8 mouse cellular contexts compared by ENCODE assay signal in genomic region chr11:72206341-72207203, GRCm38 (mm10). TPM values are rescaled to one million over a fixed set of nuclear protein-coding genes. Genes with fewer than 3 reads are reported as not detected.
A peak's percentile ranks its signal among the peaks of the same experiment; 100 is the strongest.
DNase-seq lines count a peak whose midpoint lies in the region; ATAC-seq and TF ChIP-seq lines count a peak whose summit lies in the region.

Gene Gm43951 (minus strand): TSS chr11:72206840.

- H3K9me3 ChIP-seq in forebrain, embryonic 11.5 days (ENCODE audit: control insufficient read depth, low read length) = no peaks in the 10 kb centered on the region
- H3K9me3 ChIP-seq in neural tube, embryonic 11.5 days (ENCODE audit: control insufficient read depth, low read length) = no peaks in the 10 kb centered on the region

- 2% methylated on average over 43 of the region's 43 CpGs for WGBS in spleen, adult 2 months
- WGBS in forebrain, embryonic 11.5 days = under 1% methylated on average over 43 of the region's 43 CpGs
- 3% methylated on average over 43 of the region's 43 CpGs for WGBS in liver, adult 2 months
- under 1% methylated on average over 43 of the region's 43 CpGs for WGBS in neural tube, embryonic 11.5 days

- no peak for DNase-seq in spleen, adult 2 months (ENCODE audit: low read depth in 1 of 2, low spot score in 2 of 2)
- no peak for DNase-seq in spleen, adult 12 weeks (ENCODE audit: low spot score)
- DNase-seq in forebrain, embryonic 11.5 days (ENCODE audit: low spot score) = peak; percentile 66
- no peak for DNase-seq in liver, adult 2 months (ENCODE audit: extremely low read depth, low read depth, low spot score)
- DNase-seq in neural tube, embryonic 11.5 days (ENCODE audit: low spot score) = peak; percentile 35

- H3K27ac ChIP-seq in spleen, adult 2 months (ENCODE audit: insufficient read depth, low read length) = peak within 1 kb of the TSS; percentile 8; the same call in 1 of the 2 replicates
- H3K27ac ChIP-seq in bone marrow macrophage, adult 2 months (ENCODE audit: insufficient read depth, low read depth, low read length) = no peak within 1 kb of the TSS
- peak within 1 kb of the TSS; percentile 43; the same call in 1 of the 2 replicates for H3K27ac ChIP-seq in forebrain, embryonic 11.5 days (ENCODE audit: low read depth, low read length)
- H3K27ac ChIP-seq in liver, adult 2 months (replicated peaks; ENCODE audit: insufficient read depth, low read depth, low read length) = peak within 1 kb of the TSS; percentile 16
- peak within 1 kb of the TSS; percentile 15; the same call in 1 of the 2 replicates for H3K27ac ChIP-seq in neural tube, embryonic 11.5 days (ENCODE audit: low read depth, low read length)

- H3K4me1 ChIP-seq in spleen, adult 2 months (ENCODE audit: control insufficient read depth, insufficient read depth, insufficient read length) = no peaks in the 10 kb centered on the region; the same call in 1 of the 2 replicates
- H3K4me1 ChIP-seq in bone marrow macrophage, adult 2 months (ENCODE audit: control insufficient read depth, insufficient read depth, low read length) = peaks cover 10% of the 10 kb centered on the region
- peaks cover 9% of the 10 kb centered on the region for H3K4me1 ChIP-seq in forebrain, embryonic 11.5 days (replicated peaks; ENCODE audit: control insufficient read depth, insufficient read depth, low read length)
- H3K4me1 ChIP-seq in liver, adult 2 months (ENCODE audit: control insufficient read depth, insufficient read depth, low read length) = peaks cover 6% of the 10 kb centered on the region
- H3K4me1 ChIP-seq in neural tube, embryonic 11.5 days (ENCODE audit: control insufficient read depth, insufficient read depth, low read length) = peaks cover 13% of the 10 kb centered on the region

- peak within 1 kb of the TSS; percentile 81 for H3K4me3 ChIP-seq in spleen, adult 2 months (ENCODE audit: extremely low read depth, insufficient read depth, insufficient read length)
- peak within 1 kb of the TSS; percentile 92 for H3K4me3 ChIP-seq in bone marrow macrophage, adult 2 months (ENCODE audit: insufficient read depth, low read length)
- H3K4me3 ChIP-seq in forebrain, embryonic 11.5 days (ENCODE audit: low read depth, low read length) = peak within 1 kb of the TSS; percentile 87
- peak within 1 kb of the TSS; percentile 73 for H3K4me3 ChIP-seq in liver, adult 2 months (ENCODE audit: insufficient read depth, low read depth, low read length)
- peak within 1 kb of the TSS; percentile 87 for H3K4me3 ChIP-seq in neural tube, embryonic 11.5 days (ENCODE audit: low read depth, low read length)

- peaks cover 6% of the 10 kb centered on the region for H3K36me3 ChIP-seq in spleen, adult 2 months (ENCODE audit: control insufficient read depth, insufficient read depth, low read length)
- H3K36me3 ChIP-seq in forebrain, embryonic 11.5 days (ENCODE audit: control insufficient read depth, insufficient read depth, low read length) = peaks cover 3% of the 10 kb centered on the region; the same call in 1 of the 2 replicates
- H3K36me3 ChIP-seq in liver, adult 2 months (ENCODE audit: control insufficient read depth, insufficient read depth, low read length) = peaks cover 7% of the 10 kb centered on the region; the same call in 1 of the 2 replicates
- 0 out of 2 replicates have a peak, but pooled peaks cover 2% of the 10 kb centered on the region for H3K36me3 ChIP-seq in neural tube, embryonic 11.5 days (ENCODE audit: control insufficient read depth, insufficient read depth, low read length)

- peaks cover 8% of the 10 kb centered on the region; the same call in 1 of the 2 replicates for H3K79me2 ChIP-seq in liver, adult 2 months (ENCODE audit: control insufficient read depth, insufficient read depth, low read length)

- H3K27me3 ChIP-seq in spleen, adult 2 months (ENCODE audit: control insufficient read depth, insufficient read depth, low read length) = no peaks in the 10 kb centered on the region
- no peaks in the 10 kb centered on the region for H3K27me3 ChIP-seq in forebrain, embryonic 11.5 days (ENCODE audit: control insufficient read depth, insufficient read depth, low read length)
- H3K27me3 ChIP-seq in liver, adult 2 months (ENCODE audit: control insufficient read depth, insufficient read depth, low read length) = no peaks in the 10 kb centered on the region
- no peaks in the 10 kb centered on the region for H3K27me3 ChIP-seq in neural tube, embryonic 11.5 days (ENCODE audit: control insufficient read depth, insufficient read depth, low read length)

- no peak for TF ChIP-seq POLR2A in spleen, adult 2 months (IDR thresholded peaks at IDR 0.05; ENCODE audit: low read depth, low read length)
- no peak for TF ChIP-seq POLR2A in bone marrow macrophage, adult 2 months (IDR thresholded peaks at IDR 0.05; ENCODE audit: borderline replicate concordance, low read depth, low read length)
- TF ChIP-seq POLR2A in liver, adult 2 months (IDR thresholded peaks at IDR 0.05; ENCODE audit: extremely low read depth, insufficient read depth, low read length) = no peak

- H3K4me2 ChIP-seq in forebrain, embryonic 11.5 days (ENCODE audit: low read depth, low read length, severe bottlenecking) = peak within 1 kb of the TSS; percentile 89
- peak within 1 kb of the TSS; percentile 51 for H3K4me2 ChIP-seq in neural tube, embryonic 11.5 days (ENCODE audit: low read depth)

- ATAC-seq in forebrain, embryonic 11.5 days (replicated peaks; ENCODE audit: low FRiP score) = peak; percentile 51
- ATAC-seq in inflammation-experienced regulatory T-cells, adult 6 months = peak; percentile 6
- peak; percentile 61 for ATAC-seq in neural tube, embryonic 11.5 days (ENCODE audit: insufficient read depth, low FRiP score, low TSS enrichment)
- no peak for ATAC-seq in activated CD4-positive, CD25-positive, alpha-beta regulatory T cell, adult 4 months

- no peak for TF ChIP-seq CTCF in spleen, adult 2 months (IDR thresholded peaks at IDR 0.05; ENCODE audit: extremely low read depth, insufficient read depth, insufficient read length, insufficient replicate concordance)
- no peak for TF ChIP-seq CTCF in bone marrow macrophage, adult 2 months (IDR thresholded peaks at IDR 0.05; ENCODE audit: low read depth, low read length)
- TF ChIP-seq CTCF in liver, adult 2 months (IDR thresholded peaks at IDR 0.05; ENCODE audit: low read depth, low read length) = 0 out of 2 replicates have a peak, but pooled peaks have one; percentile 2

- H3K9ac ChIP-seq in forebrain, embryonic 11.5 days (ENCODE audit: low read length) = peak within 1 kb of the TSS; percentile 83
- H3K9ac ChIP-seq in liver, adult 2 months (ENCODE audit: low read depth, low read length) = peak within 1 kb of the TSS; percentile 75
- peak within 1 kb of the TSS; percentile 78 for H3K9ac ChIP-seq in neural tube, embryonic 11.5 days (ENCODE audit: low read length)

RNA-seq across cellular contexts. Expression of gene Gm43951, which starts in this region (rescaled TPM):
- 0.08 and 0.11 TPM in 2 replicates for polyA plus RNA-seq in spleen, adult 2 months (2012; rRNA removed)
- polyA plus RNA-seq in bone marrow macrophage, adult 2 months (2012; ENCODE audit: insufficient read depth, insufficient read length, missing spikeins) = 0.31 and 1.0 TPM in 2 replicates
- polyA plus RNA-seq in forebrain, embryonic 11.5 days (2014; fragmentation: Nextera tagmentation; extraction: Ambion mirVana) = 0.27 and 0.31 TPM in 2 replicates
- not detected for polyA plus RNA-seq in inflammation-experienced regulatory T-cells, adult 6 months (2017; shearing (Covaris generic))
- total RNA-seq in liver, adult 2 months (2014; rRNA removed) = 0.13 and 0.18 TPM in 2 replicates
- polyA plus RNA-seq in liver, adult 2 months (2012; rRNA removed) = 0.02 and 0.05 TPM in 2 replicates
- polyA plus RNA-seq in neural tube, embryonic 11.5 days (2014; fragmentation: Nextera tagmentation; extraction: Ambion mirVana) = 0.11 and 0.16 TPM in 2 replicates
- not detected for polyA plus RNA-seq in activated CD4-positive, CD25-positive, alpha-beta regulatory T cell, adult 4 months (2017; shearing (Covaris generic))

Comparison
In these comparisons a context has a peak if more than half of its experiments do, and no peak if none do; other contexts are left out.
1. Peak in DNase-seq, ATAC-seq, H3K4me3 ChIP-seq, H3K27ac ChIP-seq, H3K9ac ChIP-seq and H3K4me2 ChIP-seq in forebrain, embryonic 11.5 days; RNA of the gene not detected or under 1 TPM.
2. Peak in ATAC-seq in inflammation-experienced regulatory T-cells, adult 6 months; RNA of the gene not detected or under 1 TPM.
3. Peak in DNase-seq, ATAC-seq, H3K4me3 ChIP-seq, H3K27ac ChIP-seq, H3K9ac ChIP-seq and H3K4me2 ChIP-seq in neural tube, embryonic 11.5 days; RNA of the gene not detected or under 1 TPM.